Comparison of ENCODE assay signal across 11 mouse cellular contexts in the genomic region with DNA sequence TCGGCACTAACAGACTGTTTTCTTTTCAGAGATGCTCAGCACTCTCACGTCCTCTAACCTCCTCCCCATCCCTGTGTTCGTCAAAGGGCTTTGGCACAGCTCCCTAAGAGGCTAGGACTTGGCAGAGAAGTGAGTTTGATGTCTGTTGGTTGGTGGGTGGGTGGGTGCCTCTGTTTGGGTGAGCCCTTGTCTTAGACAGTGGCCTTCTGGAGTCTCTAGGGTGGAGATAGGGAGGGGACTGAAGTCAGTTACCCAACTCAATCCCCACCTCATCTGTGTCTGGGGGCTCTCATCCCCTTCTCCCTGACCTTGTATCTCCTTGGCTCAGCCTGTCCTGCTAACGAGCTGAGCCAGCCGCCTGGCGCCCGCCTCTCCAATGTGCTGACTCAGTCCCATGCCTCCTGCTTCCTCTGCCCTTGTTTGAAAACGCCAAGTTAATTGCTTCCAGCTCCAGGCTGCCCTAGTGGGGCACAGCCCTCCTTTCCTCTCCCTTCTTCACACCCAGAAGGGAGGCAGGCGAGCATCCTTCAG. TPM values are rescaled to one million over a fixed set of nuclear protein-coding genes. Genes with fewer than 3 reads are reported as not detected.
DNase-seq lines count a peak whose midpoint lies in the region; ATAC-seq lines count a peak whose summit lies in the region.
"Had no signal": no experiment of that assay in that cellular context is flagged by ENCODE, and none has a peak within 500 bp of the region (broad histone marks: within the 10 kb centered on the region; RNA-seq: fewer than 3 reads in every experiment).

No protein-coding gene starts in this region.

- peak; percentile 83 for DNase-seq in heart, adult 11 months
- DNase-seq in heart, adult 18-20 months, result no peak
- DNase-seq in NIH3T3 (ENCODE audit: low read depth), result peak; percentile 69
- DNase-seq in embryonic facial prominence, embryonic 10.5 days (ENCODE audit: low spot score), result peak; percentile 68
- peak; percentile 60 for DNase-seq in limb, embryonic 11.5 days (ENCODE audit: low spot score)
- DNase-seq in urinary bladder, postnatal 4 days (ENCODE audit: low spot score in 2 of 2), result no peak
- no peak for DNase-seq in thymus, postnatal 36 days
- DNase-seq: heart, postnatal 36 days had no signal

- H3K27me3 ChIP-seq in embryonic facial prominence, embryonic 10.5 days (replicated peaks; ENCODE audit: low read depth, poor library complexity, severe bottlenecking), result peaks cover 41% of the 10 kb centered on the region
- 0 out of 2 replicates have a peak, but pooled peaks cover 9% of the 10 kb centered on the region for H3K27me3 ChIP-seq in limb, embryonic 11.5 days (ENCODE audit: control insufficient read depth, insufficient read depth, low read length)

- H3K4me2 ChIP-seq in limb, embryonic 11.5 days (ENCODE audit: low read depth, severe bottlenecking), result no peak overlapping the region

- no peak for ATAC-seq in limb, embryonic 11.5 days (ENCODE audit: insufficient number of reproducible peaks, low FRiP score, low TSS enrichment, low read depth)
- no peak for ATAC-seq in megakaryocyte, adult 5-6 weeks (ENCODE audit: poor library complexity, severe bottlenecking)

- 29% methylated on average over 9 of the region's 9 CpGs for WGBS in embryonic facial prominence, embryonic 10.5 days
- 25% methylated on average over 9 of the region's 9 CpGs for WGBS in limb, embryonic 11.5 days

- H3K4me3 ChIP-seq in embryonic facial prominence, embryonic 10.5 days, result no peak overlapping the region
- no peak overlapping the region for H3K4me3 ChIP-seq in limb, embryonic 11.5 days (ENCODE audit: low read depth, low read length)

- no peaks in the 10 kb centered on the region for H3K36me3 ChIP-seq in embryonic facial prominence, embryonic 10.5 days (replicated peaks)
- H3K36me3 ChIP-seq in limb, embryonic 11.5 days (ENCODE audit: control insufficient read depth, insufficient read depth, low read length), result no peaks in the 10 kb centered on the region
- H3K36me3 ChIP-seq: G1E had no signal

- peaks cover 45% of the 10 kb centered on the region for H3K4me1 ChIP-seq in embryonic facial prominence, embryonic 10.5 days
- peaks cover 24% of the 10 kb centered on the region for H3K4me1 ChIP-seq in limb, embryonic 11.5 days (ENCODE audit: control insufficient read depth, insufficient read depth, low read length)

- peak overlapping the region; percentile 31; the same call in 1 of the 2 replicates for H3K27ac ChIP-seq in embryonic facial prominence, embryonic 10.5 days (replicated peaks)
- no peak overlapping the region for H3K27ac ChIP-seq in limb, embryonic 11.5 days (replicated peaks; ENCODE audit: low read depth, low read length)

- no peaks in the 10 kb centered on the region for H3K9me3 ChIP-seq in embryonic facial prominence, embryonic 10.5 days
- no peaks in the 10 kb centered on the region for H3K9me3 ChIP-seq in limb, embryonic 11.5 days (ENCODE audit: control insufficient read depth, low read length)
- H3K9me3 ChIP-seq: G1E had no signal

- no peak overlapping the region for H3K9ac ChIP-seq in limb, embryonic 11.5 days (ENCODE audit: low read length)

RNA-seq across cellular contexts. Expression of a gene that starts 30.7 kb away (rescaled TPM):
- total RNA-seq in heart, adult 18-20 months (2021), result not detected
- polyA plus RNA-seq in embryonic facial prominence, embryonic 10.5 days (2016; fragmentation: Nextera tagmentation; extraction: Ambion mirVana), result not detected in 2 replicates
- polyA plus RNA-seq in limb, embryonic 11.5 days (2014; fragmentation: Nextera tagmentation; extraction: Ambion mirVana), result 0.08 TPM in 1 of 2 replicates, not detected in the other
- not detected in 2 replicates for total RNA-seq in megakaryocyte, adult 5-6 weeks (2015)
- not detected in 2 replicates for total RNA-seq in megakaryocyte, adult 5-6 weeks (2017)
- total RNA-seq: G1E; heart, postnatal 36 days had no signal
- polyA plus RNA-seq: cerebellum, adult 2 months; G1E had no signal

Comparison
In these comparisons a context has a peak if more than half of its experiments do, and no peak if none do; other contexts are left out.
1. DNase-seq: peak in heart, adult 11 months (single experiment), NIH3T3 (single experiment), embryonic facial prominence, embryonic 10.5 days (single experiment) and limb, embryonic 11.5 days (single experiment); none in heart, adult 18-20 months (0 of 2), urinary bladder, postnatal 4 days (0 of 2) and thymus, postnatal 36 days (0 of 2).